Mouse (Mus musculus) hindlimb bud, embryonic 11.5 days (tissue): ENCODE measurements at regions not wholly inside any gene's neighbourhood (a gene's known extent, or its start where the extent isn't known, plus 50 kb on each side); places are given as distances from the start of the nearest gene placed in this dataset.
A peak's percentile ranks its signal among the peaks of the same experiment; 100 is the strongest.

ENCODE experiments used
- DNase-seq: peaks from one replicate; pipeline ENCODE4 v3.0.0-alpha.2; 2012; ENCODE audit warnings: low read depth, low spot score; ENCODE audit errors: extremely low spot score

DNA sequence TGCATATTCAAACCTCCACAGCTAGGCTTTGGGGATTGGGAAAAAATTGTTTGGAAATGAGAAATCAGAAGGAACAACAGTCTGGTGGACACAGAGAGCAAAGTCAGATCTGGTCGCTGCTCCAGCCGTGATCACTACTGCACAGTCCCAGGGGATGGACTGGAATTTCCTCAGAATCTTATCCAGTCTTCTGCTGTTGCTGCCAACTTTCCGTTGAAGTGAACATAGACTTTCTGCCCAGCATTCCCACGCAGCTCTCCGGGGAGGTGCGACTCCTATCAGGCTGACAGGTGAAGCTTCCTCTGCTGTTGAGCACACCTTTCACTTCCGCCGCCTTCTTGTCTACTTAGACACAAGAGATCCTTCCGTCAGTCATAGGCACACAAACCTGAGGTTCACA is 234.7 kb upstream of the Hes1 start:
- DNase-seq, result no peak

DNA sequence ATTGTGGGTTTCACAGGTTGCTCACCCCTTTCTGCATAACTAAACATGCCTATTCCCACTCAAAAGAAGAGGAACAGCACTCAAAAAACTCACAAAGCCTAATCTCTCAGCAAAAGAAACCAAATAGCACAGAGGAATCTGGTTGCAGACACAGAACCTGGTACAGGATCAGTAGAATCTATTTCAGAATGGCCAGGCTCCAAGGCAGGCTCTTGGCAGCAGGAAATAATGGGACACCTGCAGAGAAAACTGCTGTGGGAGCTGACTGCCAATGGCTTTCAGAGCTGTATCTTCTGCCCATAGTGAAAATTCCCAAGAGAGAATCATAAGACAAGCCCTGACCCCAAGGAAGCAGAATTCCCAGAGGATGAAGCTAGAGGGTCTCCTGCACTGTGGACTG is 234.1 kb upstream of the Hes1 start:
- no peak for DNase-seq

GRCm38 (mm10) chr16:29833298-29833697 is 230.9 kb upstream of the Hes1 start:
- DNase-seq, result no peak

DNA sequence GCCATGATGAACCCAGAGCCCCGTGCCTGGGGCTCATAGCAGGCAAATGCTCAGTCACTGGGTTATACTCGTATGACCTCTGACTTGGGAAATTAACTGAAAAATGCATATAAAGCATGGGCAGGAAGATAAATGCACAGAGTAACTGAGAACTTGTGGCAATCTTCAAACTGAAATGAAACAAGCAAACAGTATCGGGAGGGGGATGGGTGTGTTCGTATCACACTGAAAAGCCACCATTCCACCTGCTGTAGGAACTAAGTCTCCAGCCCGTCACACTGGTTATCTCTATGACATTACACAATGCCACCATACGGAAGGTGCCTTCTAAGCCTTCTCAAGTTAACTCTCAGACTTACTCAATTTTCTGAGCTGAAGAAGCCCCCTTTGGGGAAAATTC is 230.3 kb upstream of the Hes1 start:
- no peak for DNase-seq

- DNase-seq, result no peak
Observed at GRCm38 (mm10) chr16:29834669-29835068, 229.5 kb upstream of the Hes1 start.

GRCm38 (mm10) chr16:29837025-29837629 is 227.1 kb upstream of the Hes1 start:
- DNase-seq, result no peak

- DNase-seq, result no peak
Observed at GRCm38 (mm10) chr16:29837874-29838273, 226.3 kb upstream of the Hes1 start.

- peak; percentile 72 for DNase-seq
Observed at GRCm38 (mm10) chr16:29838981-29839661, 225.1 kb upstream of the Hes1 start.

DNA sequence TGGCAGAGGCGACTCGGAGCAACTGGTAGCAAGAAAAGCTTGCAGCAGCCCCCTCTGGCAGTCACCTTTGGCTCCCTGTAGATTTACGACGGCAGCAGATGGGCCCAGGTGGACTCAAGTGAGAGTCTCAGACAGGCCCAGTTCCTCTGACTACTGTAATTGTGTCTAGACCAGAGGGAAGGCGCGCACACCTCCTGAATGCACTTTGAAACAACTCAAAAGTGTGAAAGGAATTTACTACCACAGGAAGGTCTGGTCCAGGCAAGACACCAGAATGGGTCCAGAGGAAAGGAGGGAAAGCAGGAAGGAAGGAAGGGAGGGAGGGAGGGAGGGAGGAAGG is 224.6 kb upstream of the Hes1 start:
- DNase-seq, result no peak

DNA sequence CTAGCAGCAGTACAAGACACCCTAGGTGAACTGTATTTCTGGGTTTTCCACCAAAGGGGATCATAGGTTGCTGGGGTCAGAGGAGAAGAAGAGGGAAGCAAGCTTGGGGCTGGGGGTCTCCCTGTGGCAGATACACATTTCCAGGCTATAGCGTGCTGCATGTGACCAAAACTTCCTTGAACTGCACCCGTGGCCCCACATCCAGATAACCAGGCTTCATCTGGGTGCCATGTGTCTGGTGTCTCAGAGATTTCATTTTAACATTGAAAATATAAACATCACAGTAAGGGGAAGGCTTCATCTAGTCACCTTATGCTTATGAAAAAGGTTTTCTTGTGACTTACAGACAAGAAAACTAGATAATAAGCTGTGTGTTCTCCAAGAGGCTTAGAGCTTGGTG is 223.8 kb upstream of the Hes1 start:
- no peak for DNase-seq

DNA sequence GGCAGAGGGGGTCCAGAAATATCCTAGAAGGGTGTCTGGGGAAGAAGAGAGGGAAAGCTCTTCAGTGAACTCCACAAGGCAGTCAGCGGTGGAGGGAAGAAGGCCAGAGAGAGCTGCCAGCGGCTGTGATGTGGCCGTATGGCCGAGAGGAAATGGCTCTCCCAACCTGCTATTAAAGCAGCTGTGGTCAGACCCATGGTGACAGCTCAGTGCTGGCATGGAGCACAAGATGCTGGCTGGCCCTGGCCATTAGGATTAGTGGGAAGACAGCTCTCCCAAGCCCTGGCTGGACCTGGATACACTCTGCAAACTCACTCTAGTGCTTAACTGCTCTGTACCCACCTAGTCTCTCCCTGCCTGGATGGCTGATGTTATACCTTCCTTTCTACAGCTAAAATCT is 223.1 kb upstream of the Hes1 start:
- no peak for DNase-seq

GRCm38 (mm10) chr16:29842071-29842470 is 222.1 kb upstream of the Hes1 start:
- DNase-seq, result no peak

GRCm38 (mm10) chr16:29843490-29843889 is 220.7 kb upstream of the Hes1 start:
- no peak for DNase-seq

- DNase-seq, result no peak
Observed at GRCm38 (mm10) chr16:29844706-29845596, 219.2 kb upstream of the Hes1 start.

DNA sequence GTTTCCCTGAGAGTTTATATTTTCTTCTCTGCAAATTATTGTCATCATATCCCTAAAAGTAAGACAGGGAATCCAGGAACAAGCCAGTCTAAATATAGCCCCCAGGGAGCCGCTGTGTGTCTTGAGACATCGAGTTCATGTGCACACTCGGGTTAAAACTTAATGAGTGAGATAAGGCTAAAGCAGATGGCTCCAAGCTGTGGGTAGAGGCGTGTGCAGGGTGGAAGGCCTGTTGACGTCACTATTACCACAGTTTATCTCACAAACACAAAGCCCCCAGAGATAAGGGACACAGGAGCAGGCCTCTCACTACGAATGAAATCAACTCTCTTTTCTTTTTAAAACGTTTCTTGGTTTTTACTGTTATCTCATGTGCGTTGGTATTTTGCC is 218.6 kb upstream of the Hes1 start:
- no peak for DNase-seq

- no peak for DNase-seq
Observed at GRCm38 (mm10) chr16:29847059-29847458, 217.1 kb upstream of the Hes1 start.

- DNase-seq, result no peak
Observed at GRCm38 (mm10) chr16:29847734-29848133, 216.4 kb upstream of the Hes1 start.

- no peak for DNase-seq
Observed at GRCm38 (mm10) chr16:29848527-29848926, 215.7 kb upstream of the Hes1 start.

DNA sequence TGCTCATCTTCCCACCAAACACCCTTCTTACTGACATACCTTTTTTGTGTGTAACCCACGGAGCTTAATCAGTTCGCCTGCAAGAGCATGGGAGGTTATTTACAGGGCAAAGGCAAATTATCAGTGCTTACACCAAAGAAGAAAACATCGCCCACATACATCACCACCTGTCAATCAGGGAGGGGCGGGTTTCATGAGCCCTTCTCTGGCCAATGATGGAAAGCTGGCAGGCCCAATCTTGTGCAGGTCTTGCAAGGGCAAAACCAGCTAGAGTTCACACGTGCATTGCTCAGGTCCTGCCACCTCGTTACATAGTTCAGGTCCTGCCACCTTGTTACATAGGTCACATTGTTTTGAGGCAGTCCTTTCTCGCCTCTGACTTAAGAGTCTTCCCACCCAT is 214.7 kb upstream of the Hes1 start:
- no peak for DNase-seq

- no peak for DNase-seq
Observed at GRCm38 (mm10) chr16:29850616-29851015, 213.6 kb upstream of the Hes1 start.

GRCm38 (mm10) chr16:29851827-29852226 is 212.4 kb upstream of the Hes1 start:
- no peak for DNase-seq
